Mouse (Mus musculus) c-Kit-negative CD71-positive TER-119-positive erythroid progenitor cells, embryonic 14.5 days (primary cell): ENCODE measurements around the gene Serpina3n.
"Not testable (repeated sequence)": the region's sequence is repeated elsewhere in the genome, so short reads cannot be mapped to it uniquely, and the experiment has no call there.

ENCODE experiments used
- DNase-seq: peaks from one replicate; pipeline ENCODE4 v3.0.0-alpha.2; 2013; ENCODE audit warnings: low read depth, low spot score

Gene Serpina3n

GRCm38 (mm10) chr12:104433951-104434735, 27.6 kb downstream of the Serpina3n start:
- DNase-seq = no peak

GRCm38 (mm10) chr12:104440087-104440760, 33.7 kb downstream of the Serpina3n start:
- peak; percentile 12 for DNase-seq

- no peak for DNase-seq
These were observed 37.2 kb downstream of the Serpina3n start for GRCm38 (mm10) chr12:104443716-104444115.

GRCm38 (mm10) chr12:104447056-104447455, 40.5 kb downstream of the Serpina3n start:
- DNase-seq = not testable (repeated sequence)

- DNase-seq = peak; percentile 15
These were observed 41.6 kb downstream of the Serpina3n start for GRCm38 (mm10) chr12:104448099-104448498.

- no peak for DNase-seq
These were observed 43.7 kb downstream of the Serpina3n start for GRCm38 (mm10) chr12:104450257-104450656.

- DNase-seq = no peak
These were observed 46.5 kb downstream of the Serpina3n start for GRCm38 (mm10) chr12:104453002-104453401.

- no peak for DNase-seq
These were observed 52.8 kb downstream of the Serpina3n start for GRCm38 (mm10) chr12:104459377-104459776.

GRCm38 (mm10) chr12:104461372-104461771, 54.8 kb downstream of the Serpina3n start:
- no peak for DNase-seq
